Mouse (Mus musculus): Measurements from ENCODE around the gene Adgra3.

Adgra3 gene

GRCm38 (mm10) chr5:50058421-50059286 is at the start of gene Adgra3:
Gene Adgra3 (minus strand): TSS chr5:50059006.
- DNase-seq (ENCODE audit: low read depth), result peak; percentile 76

- DNase-seq (ENCODE audit: low read depth), result no peak
These were observed 24.6 kb upstream of the Adgra3 start for GRCm38 (mm10) chr5:50083441-50083840.

- DNase-seq (ENCODE audit: low read depth), result no peak
These were observed 15.4 kb upstream of the Adgra3 start for GRCm38 (mm10) chr5:50074245-50074644.

GRCm38 (mm10) chr5:50064236-50064635 is 5.4 kb upstream of the Adgra3 start:
- DNase-seq (ENCODE audit: low read depth), result no peak

GRCm38 (mm10) chr5:50059586-50059985 is 780 bp upstream of the Adgra3 start:
- no peak for DNase-seq (ENCODE audit: low read depth)

- DNase-seq (ENCODE audit: low read depth), result peak; percentile 57
These were observed 990 bp downstream of the Adgra3 start for GRCm38 (mm10) chr5:50057612-50058420.

GRCm38 (mm10) chr5:50052456-50052855 is 6.3 kb downstream of the Adgra3 start:
- no peak for DNase-seq (ENCODE audit: low read depth)

GRCm38 (mm10) chr5:50050668-50051425 is 8.0 kb downstream of the Adgra3 start:
- DNase-seq (ENCODE audit: low read depth), result no peak

GRCm38 (mm10) chr5:50050037-50050436 is 8.8 kb downstream of the Adgra3 start:
- no peak for DNase-seq (ENCODE audit: low read depth)

- DNase-seq (ENCODE audit: low read depth), result no peak
These were observed 9.3 kb downstream of the Adgra3 start for GRCm38 (mm10) chr5:50049506-50049905.

GRCm38 (mm10) chr5:50048960-50049359 is 9.8 kb downstream of the Adgra3 start:
- DNase-seq (ENCODE audit: low read depth), result peak; percentile 55

- no peak for DNase-seq (ENCODE audit: low read depth)
These were observed 10.4 kb downstream of the Adgra3 start for GRCm38 (mm10) chr5:50048271-50048851.

- DNase-seq (ENCODE audit: low read depth), result no peak
These were observed 13.6 kb downstream of the Adgra3 start for GRCm38 (mm10) chr5:50045180-50045579.

GRCm38 (mm10) chr5:50043677-50044076 is 15.1 kb downstream of the Adgra3 start:
- DNase-seq (ENCODE audit: low read depth), result no peak

GRCm38 (mm10) chr5:50042274-50042943 is 16.4 kb downstream of the Adgra3 start:
- DNase-seq (ENCODE audit: low read depth), result no peak

GRCm38 (mm10) chr5:50039521-50039920 is 19.3 kb downstream of the Adgra3 start:
- DNase-seq (ENCODE audit: low read depth), result no peak

- DNase-seq (ENCODE audit: low read depth), result no peak
These were observed 21.1 kb downstream of the Adgra3 start for GRCm38 (mm10) chr5:50037666-50038065.

- DNase-seq (ENCODE audit: low read depth), result no peak
These were observed 23.8 kb downstream of the Adgra3 start for GRCm38 (mm10) chr5:50034900-50035514.

- no peak for DNase-seq (ENCODE audit: low read depth)
These were observed 24.6 kb downstream of the Adgra3 start for GRCm38 (mm10) chr5:50034231-50034630.

- no peak for DNase-seq (ENCODE audit: low read depth)
These were observed 25.1 kb downstream of the Adgra3 start for GRCm38 (mm10) chr5:50033660-50034059.

GRCm38 (mm10) chr5:50032332-50032731 is 26.5 kb downstream of the Adgra3 start:
- peak; percentile 41 for DNase-seq (ENCODE audit: low read depth)
